ENCODE assay signal across 7 mouse cellular contexts in genomic region chr1:133492291-133492985, GRCm38 (mm10).
DNase-seq lines count a peak whose midpoint lies in the region; ATAC-seq and TF ChIP-seq lines count a peak whose summit lies in the region.

No protein-coding gene starts in this region.

- no peaks in the 10 kb centered on the region for H3K9me3 ChIP-seq in embryonic facial prominence, embryonic 12.5 days
- H3K9me3 ChIP-seq in heart, embryonic 16.5 days (replicated peaks; ENCODE audit: control insufficient read depth, low read length) = no peaks in the 10 kb centered on the region
- H3K9me3 ChIP-seq in liver, postnatal 0 days (ENCODE audit: low read length) = no peaks in the 10 kb centered on the region

- peak overlapping the region; percentile 34 for H3K4me3 ChIP-seq in embryonic facial prominence, embryonic 12.5 days
- H3K4me3 ChIP-seq in heart, embryonic 16.5 days (ENCODE audit: low read length) = peak overlapping the region; percentile 57
- peak overlapping the region; percentile 48 for H3K4me3 ChIP-seq in liver, postnatal 0 days (ENCODE audit: low read depth, low read length)
- peak overlapping the region; percentile 36; the same call in 1 of the 2 replicates for H3K4me3 ChIP-seq in olfactory bulb, adult 2 months (ENCODE audit: insufficient read depth, low read depth, low read length)

- ATAC-seq in embryonic facial prominence, embryonic 12.5 days (ENCODE audit: insufficient number of reproducible peaks, insufficient read depth, low FRiP score, low TSS enrichment) = peak; percentile 73
- ATAC-seq in heart, embryonic 16.5 days (replicated peaks; ENCODE audit: extremely low read depth, insufficient read depth, low FRiP score) = peak; percentile 49
- peak; percentile 12; the same call in 1 of the 2 replicates for ATAC-seq in liver, postnatal 0 days

- H3K27me3 ChIP-seq in embryonic facial prominence, embryonic 12.5 days = no peaks in the 10 kb centered on the region
- no peaks in the 10 kb centered on the region for H3K27me3 ChIP-seq in heart, embryonic 16.5 days (ENCODE audit: control insufficient read depth, insufficient read depth, low read length)
- H3K27me3 ChIP-seq in liver, postnatal 0 days (ENCODE audit: insufficient read depth, low read length) = no peaks in the 10 kb centered on the region

- no peak for TF ChIP-seq CTCF in liver, postnatal 0 days (IDR thresholded peaks at IDR 0.05; ENCODE audit: low read depth)
- no peak for TF ChIP-seq CTCF in olfactory bulb, adult 2 months (IDR thresholded peaks at IDR 0.05; ENCODE audit: insufficient read depth, low read depth, low read length)

- H3K27ac ChIP-seq in embryonic facial prominence, embryonic 12.5 days = peak overlapping the region; percentile 86
- H3K27ac ChIP-seq in heart, embryonic 16.5 days (ENCODE audit: low read length) = peak overlapping the region; percentile 89
- H3K27ac ChIP-seq in liver, postnatal 0 days (ENCODE audit: low read depth) = peak overlapping the region; percentile 74; the same call in 1 of the 2 replicates
- peak overlapping the region; percentile 65 for H3K27ac ChIP-seq in olfactory bulb, adult 2 months (ENCODE audit: insufficient read depth, low read depth, low read length)

- TF ChIP-seq EP300 in liver, postnatal 0 days (IDR thresholded peaks at IDR 0.05; ENCODE audit: low read depth) = no peak

- H3K9ac ChIP-seq in embryonic facial prominence, embryonic 12.5 days = peak overlapping the region; percentile 55
- H3K9ac ChIP-seq in heart, embryonic 16.5 days (ENCODE audit: low read length) = peak overlapping the region; percentile 84
- H3K9ac ChIP-seq in liver, postnatal 0 days (replicated peaks) = peak overlapping the region; percentile 62

- no peaks in the 10 kb centered on the region for H3K36me3 ChIP-seq in embryonic facial prominence, embryonic 12.5 days
- H3K36me3 ChIP-seq in heart, embryonic 16.5 days (ENCODE audit: control insufficient read depth, insufficient read depth) = no peaks in the 10 kb centered on the region
- no peaks in the 10 kb centered on the region for H3K36me3 ChIP-seq in liver, postnatal 0 days (replicated peaks; ENCODE audit: insufficient read depth, low read length)

- 3% methylated on average over 11 of the region's 11 CpGs for WGBS in embryonic facial prominence, embryonic 12.5 days
- 8% methylated on average over 11 of the region's 11 CpGs for WGBS in heart, embryonic 16.5 days
- 20% methylated on average over 11 of the region's 11 CpGs for WGBS in liver, postnatal 0 days (ENCODE audit: insufficient replicate concordance)
- 6% methylated on average over 11 of the region's 11 CpGs for WGBS in olfactory bulb, adult 2 months

- H3K4me2 ChIP-seq in embryonic facial prominence, embryonic 12.5 days (replicated peaks) = peak overlapping the region; percentile 75
- peak overlapping the region; percentile 97 for H3K4me2 ChIP-seq in heart, embryonic 16.5 days (ENCODE audit: low read depth, low read length)
- H3K4me2 ChIP-seq in liver, postnatal 0 days (ENCODE audit: low read depth, low read length) = peak overlapping the region; percentile 92

- no peak for TF ChIP-seq POLR2A in olfactory bulb, adult 2 months (IDR thresholded peaks at IDR 0.05; ENCODE audit: insufficient read depth, low read depth, low read length)

- DNase-seq in adrenal gland, postnatal 25 days = peak; percentile 14
- peak; percentile 72 for DNase-seq in layer of hippocampus, adult 9-11 months
- no peak for DNase-seq in liver, postnatal 0 days
- DNase-seq in natural killer cell, adult 2 months (ENCODE audit: low spot score in 2 of 2) = no peak

- peaks cover 21% of the 10 kb centered on the region for H3K4me1 ChIP-seq in embryonic facial prominence, embryonic 12.5 days
- peaks cover 16% of the 10 kb centered on the region for H3K4me1 ChIP-seq in heart, embryonic 16.5 days (ENCODE audit: control insufficient read depth, insufficient read depth, low read length)
- peaks cover 14% of the 10 kb centered on the region for H3K4me1 ChIP-seq in liver, postnatal 0 days (ENCODE audit: insufficient read depth)
- peaks cover 18% of the 10 kb centered on the region for H3K4me1 ChIP-seq in olfactory bulb, adult 2 months (ENCODE audit: control insufficient read depth, insufficient read depth, low read length)

Comparison
In these comparisons a context has a peak if more than half of its experiments do, and no peak if none do; other contexts are left out.
1. DNase-seq: peak in adrenal gland, postnatal 25 days (single experiment) and layer of hippocampus, adult 9-11 months (single experiment); none in liver, postnatal 0 days (single experiment) and natural killer cell, adult 2 months (0 of 2).
2. ATAC-seq: peak in every context shown above with its lines; median percentile 73 in embryonic facial prominence, embryonic 12.5 days; 49 in heart, embryonic 16.5 days; 12 in liver, postnatal 0 days.
3. Peak in every context shown above with its lines, with median percentiles within 50 percentile points of each other: H3K27ac ChIP-seq, H3K4me2 ChIP-seq, H3K4me3 ChIP-seq and H3K9ac ChIP-seq.